Mouse (Mus musculus) forebrain, embryonic 11.5 days (tissue): ENCODE measurements at regions not wholly inside any gene's neighbourhood (a gene's known extent, or its start where the extent isn't known, plus 50 kb on each side); places are given as distances from the start of the nearest gene placed in this dataset.
A peak's percentile ranks its signal among the peaks of the same experiment; 100 is the strongest.

ENCODE experiments used
- ATAC-seq: fragments of 200-750 bp; cut with Nextera tagmentation; replicated peaks from 2 replicates; pipeline ENCODE4 v1.8.0; 2017; ENCODE audit warnings: moderate TSS enrichment; ENCODE audit not compliant: low FRiP score
- DNase-seq: peaks from one replicate; pipeline ENCODE4 v3.0.0-alpha.2; 2017; ENCODE audit warnings: low spot score
- H3K27ac ChIP-seq: fragments of 300-500 bp; sonication (generic); 2 replicates; pipeline ENCODE4 v1.5.1; 2014; ENCODE audit warnings: low read depth, low read length
- H3K27me3 ChIP-seq: fragments of 300-500 bp; sonication (generic); 2 replicates; pipeline ENCODE4 v1.6.1; 2014; ENCODE audit warnings: mild to moderate bottlenecking, low read length, mixed read lengths; ENCODE audit not compliant: control insufficient read depth, insufficient read depth
- H3K36me3 ChIP-seq: fragments of 300-500 bp; sonication (generic); 2 replicates; pipeline ENCODE4 v1.6.1; 2014; ENCODE audit warnings: mild to moderate bottlenecking, low read length, moderate library complexity, mixed read lengths; ENCODE audit not compliant: control insufficient read depth, insufficient read depth
- H3K4me1 ChIP-seq: fragments of 300-500 bp; sonication (generic); replicated peaks from 2 replicates; pipeline ENCODE4 v1.6.1; 2014; ENCODE audit warnings: low read length, mixed read lengths; ENCODE audit not compliant: control insufficient read depth, insufficient read depth
- H3K4me2 ChIP-seq: fragments of 300-500 bp; sonication (generic); 2 replicates; pipeline ENCODE4 v1.6.1; 2014; ENCODE audit warnings: low read depth, mild to moderate bottlenecking, low read length, moderate library complexity, mixed read lengths; ENCODE audit not compliant: severe bottlenecking
- H3K4me3 ChIP-seq: fragments of 300-500 bp; sonication (generic); 2 replicates; pipeline ENCODE4 v1.5.1; 2014; ENCODE audit warnings: low read depth, low read length
- H3K9ac ChIP-seq: fragments of 300-500 bp; sonication (generic); 2 replicates; pipeline ENCODE4 v1.6.1; 2014; ENCODE audit warnings: low read length
- H3K9me3 ChIP-seq: fragments of 300-500 bp; sonication (generic); 2 replicates; pipeline ENCODE4 v1.6.1; 2016; ENCODE audit warnings: low read length, mixed read lengths; ENCODE audit not compliant: control insufficient read depth
- WGBS: fragments of 180-500 bp; shearing (Covaris S2); extraction: QIAGEN DNeasy Blood & Tissue Kit; methylation state at CpG from one replicate; pipeline ENCODE4 v1.1.7; 2014; 5-methylcytosine and 5-hydroxymethylcytosine counted together

- DNase-seq (no peak), ATAC-seq (no peak)
- H3K4me2 ChIP-seq, result no peak overlapping the region
- no peak overlapping the region for H3K9ac ChIP-seq
- no peak overlapping the region for H3K4me3 ChIP-seq
- no peaks in the 10 kb centered on the region for H3K27me3 ChIP-seq
- H3K36me3 ChIP-seq, result no peaks in the 10 kb centered on the region
- no peak overlapping the region for H3K27ac ChIP-seq
- H3K4me1 ChIP-seq, result no peaks in the 10 kb centered on the region
- 87% methylated on average over 8 of the region's 8 CpGs for WGBS
- no peaks in the 10 kb centered on the region for H3K9me3 ChIP-seq
Measured at GRCm38 (mm10) chr7:145040871-145041270, 101.1 kb upstream of the Ccnd1 start.

- no peaks in the 10 kb centered on the region for H3K36me3 ChIP-seq
- peaks cover 6% of the 10 kb centered on the region; the same call in 1 of the 2 replicates for H3K4me1 ChIP-seq
- 50% methylated on average over 1 of the region's 1 CpGs for WGBS
- no peak overlapping the region for H3K27ac ChIP-seq
- H3K9ac ChIP-seq, result no peak overlapping the region
- no peaks in the 10 kb centered on the region for H3K9me3 ChIP-seq
- no peak overlapping the region for H3K4me3 ChIP-seq
- no peak for ATAC-seq
- DNase-seq, result no peak
- no peaks in the 10 kb centered on the region; the same call in 1 of the 2 replicates for H3K27me3 ChIP-seq
- no peak overlapping the region for H3K4me2 ChIP-seq
Measured at GRCm38 (mm10) chr7:145034385-145034784, 94.7 kb upstream of the Ccnd1 start.

- peak overlapping the region; percentile 22; the same call in 1 of the 2 replicates for H3K4me3 ChIP-seq
- no peaks in the 10 kb centered on the region for H3K9me3 ChIP-seq
- peaks cover 6% of the 10 kb centered on the region; the same call in 1 of the 2 replicates for H3K4me1 ChIP-seq
- ATAC-seq, result peak; percentile 66
- DNase-seq, result no peak
- WGBS, result 11% methylated on average over 7 of the region's 7 CpGs
- H3K36me3 ChIP-seq, result no peaks in the 10 kb centered on the region
- no peaks in the 10 kb centered on the region; the same call in 1 of the 2 replicates for H3K27me3 ChIP-seq
- H3K27ac ChIP-seq, result no peak overlapping the region
- H3K4me2 ChIP-seq, result peak overlapping the region; percentile 63
- H3K9ac ChIP-seq, result peak overlapping the region; percentile 37
Measured at GRCm38 (mm10) chr7:145031275-145031674, 91.5 kb upstream of the Ccnd1 start.

GRCm38 (mm10) chr7:145030635-145031141, 91.0 kb upstream of the Ccnd1 start:
- Histone ChIP-seq H3K4me2 (peak overlapping the region; percentile 63), H3K4me3 (peak overlapping the region; percentile 22; the same call in 1 of the 2 replicates), H3K27me3 (no peaks in the 10 kb centered on the region; the same call in 1 of the 2 replicates), H3K9ac (peak overlapping the region; percentile 48), H3K27ac (no peak overlapping the region), H3K9me3 (no peaks in the 10 kb centered on the region), H3K36me3 (no peaks in the 10 kb centered on the region), H3K4me1 (peaks cover 6% of the 10 kb centered on the region; the same call in 1 of the 2 replicates)
- ATAC-seq, result peak; percentile 96
- peak; percentile 93 for DNase-seq
- under 1% methylated on average over 22 of the region's 22 CpGs for WGBS

GRCm38 (mm10) chr7:145029622-145030021, 89.9 kb upstream of the Ccnd1 start:
- 90% methylated on average over 4 of the region's 4 CpGs for WGBS
- DNase-seq, result no peak
- Histone ChIP-seq H3K27ac (no peak overlapping the region), H3K36me3 (no peaks in the 10 kb centered on the region), H3K9me3 (no peaks in the 10 kb centered on the region), H3K9ac (no peak overlapping the region), H3K27me3 (no peaks in the 10 kb centered on the region; the same call in 1 of the 2 replicates), H3K4me1 (peaks cover 6% of the 10 kb centered on the region; the same call in 1 of the 2 replicates), H3K4me3 (no peak overlapping the region), H3K4me2 (no peak overlapping the region)
- no peak for ATAC-seq

- no peak for DNase-seq
- H3K27ac ChIP-seq, result no peak overlapping the region
- H3K4me2 ChIP-seq, result no peak overlapping the region
- H3K36me3 ChIP-seq, result no peaks in the 10 kb centered on the region
- no peak for ATAC-seq
- no peaks in the 10 kb centered on the region for H3K9me3 ChIP-seq
- H3K9ac ChIP-seq, result no peak overlapping the region
- no peaks in the 10 kb centered on the region; the same call in 1 of the 2 replicates for H3K27me3 ChIP-seq
- H3K4me3 ChIP-seq, result no peak overlapping the region
- H3K4me1 ChIP-seq, result peaks cover 6% of the 10 kb centered on the region; the same call in 1 of the 2 replicates
- WGBS, result 53% methylated on average over 4 of the region's 4 CpGs
Measured at GRCm38 (mm10) chr7:145029124-145029523, 89.4 kb upstream of the Ccnd1 start.

- Histone ChIP-seq H3K36me3 (no peaks in the 10 kb centered on the region), H3K4me1 (peaks cover 6% of the 10 kb centered on the region; the same call in 1 of the 2 replicates), H3K4me2 (no peak overlapping the region), H3K4me3 (no peak overlapping the region), H3K27ac (no peak overlapping the region), H3K9ac (no peak overlapping the region), H3K9me3 (no peaks in the 10 kb centered on the region), H3K27me3 (no peaks in the 10 kb centered on the region; the same call in 1 of the 2 replicates)
- ATAC-seq (no peak), DNase-seq (no peak)
- 82% methylated on average over 4 of the region's 4 CpGs for WGBS
Measured at GRCm38 (mm10) chr7:145027061-145027460, 87.3 kb upstream of the Ccnd1 start.

GRCm38 (mm10) chr7:145026014-145026285, 86.2 kb upstream of the Ccnd1 start:
- DNase-seq (no peak), ATAC-seq (no peak)
- no peak overlapping the region for H3K4me2 ChIP-seq
- no peak overlapping the region for H3K4me3 ChIP-seq
- no peaks in the 10 kb centered on the region for H3K4me1 ChIP-seq
- no peaks in the 10 kb centered on the region for H3K9me3 ChIP-seq
- WGBS, result 93% methylated on average over 5 of the region's 5 CpGs
- no peak overlapping the region for H3K27ac ChIP-seq
- H3K27me3 ChIP-seq, result no peaks in the 10 kb centered on the region; the same call in 1 of the 2 replicates
- no peak overlapping the region for H3K9ac ChIP-seq
- H3K36me3 ChIP-seq, result no peaks in the 10 kb centered on the region
